Mouse (Mus musculus): ENCODE results near the gene Slc9a5.

GRCm38 (mm10) chr8:105303874-105304273, 44.8 kb upstream of the Slc9a5 start:
- TF ChIP-seq CTCF (conservative IDR thresholded peaks at IDR 0.05; ENCODE audit: insufficient read depth, insufficient read length, low read depth, low read length) (no peak), POLR2A (IDR thresholded peaks at IDR 0.05; ENCODE audit: low read depth, low read length) (no peak)

Data from kidney, adult 2 months (tissue).